Mouse (Mus musculus) liver, postnatal 0 days (tissue): ENCODE measurements at regions not wholly inside any gene's neighbourhood (a gene's known extent, or its start where the extent isn't known, plus 50 kb on each side); places are given as distances from the start of the nearest gene placed in this dataset.

Source experiments
- CTCF ChIP-seq: sonication (generic); IDR thresholded peaks from 2 replicates; pipeline ENCODE4 v1.5.1; 2016; ENCODE audit warnings: antibody characterized with exemption, low read depth
- EP300 ChIP-seq: IDR thresholded peaks from 2 replicates; pipeline ENCODE4 v1.6.1; 2016; ENCODE audit warnings: antibody characterized with exemption, low read depth, mild to moderate bottlenecking

- TF ChIP-seq CTCF = no peak
- no peak for TF ChIP-seq EP300
These were observed 223.8 kb downstream of the Xpnpep1 start for GRCm38 (mm10) chr19:52816202-52816601.
